Mouse (Mus musculus): ENCODE measurements around the gene Tspan7.

GRCm38 (mm10) chrX:10450143-10451060 is 34.6 kb upstream of the Tspan7 start:
- TF ChIP-seq CTCF (IDR thresholded peaks at IDR 0.05; ENCODE audit: extremely low read depth, insufficient read length, insufficient replicate concordance, low read depth, low read length), result no peak
- TF ChIP-seq POLR2A (IDR thresholded peaks at IDR 0.05; ENCODE audit: low read depth, low read length), result no peak
